Mouse (Mus musculus): Measurements from ENCODE around the gene Ctsm.
"Not testable (repeated sequence)": the region's sequence is repeated elsewhere in the genome, so short reads cannot be mapped to it uniquely, and the experiment has no call there.

Ctsm gene

GRCm38 (mm10) chr13:61541631-61542030, at the start of gene Ctsm:
Gene Ctsm, minus strand, starts transcription at chr13:61541839.
- DNase-seq: no peak

- no peak for DNase-seq
These were observed 28.4 kb upstream of the Ctsm start, which contains the start of gene Cts3 for GRCm38 (mm10) chr13:61570027-61570426. Gene Cts3, minus strand, starts transcription at chr13:61570127.

- DNase-seq: not testable (repeated sequence)
These were observed 26.4 kb upstream of the Ctsm start, which contains the start of gene Gm49352 for GRCm38 (mm10) chr13:61568074-61568473. Gene Gm49352, minus strand, starts transcription at chr13:61568174.

All from thymus, postnatal 14 days (tissue).